Mouse (Mus musculus) forebrain, embryonic 11.5 days (tissue): ENCODE results near the gene Snx5. TPM values are rescaled to one million over a fixed set of nuclear protein-coding genes. Genes with fewer than 3 reads are reported as not detected.

Experiments
- ATAC-seq: fragments of 200-750 bp; cut with Nextera tagmentation; replicated peaks from 2 replicates; pipeline ENCODE4 v1.8.0; 2017; ENCODE audit warnings: moderate TSS enrichment; ENCODE audit not compliant: low FRiP score
- DNase-seq: peaks from one replicate; pipeline ENCODE4 v3.0.0-alpha.2; 2017; ENCODE audit warnings: low spot score
- H3K27ac ChIP-seq: fragments of 300-500 bp; sonication (generic); 2 replicates; pipeline ENCODE4 v1.5.1; 2014; ENCODE audit warnings: low read depth, low read length
- H3K27me3 ChIP-seq: fragments of 300-500 bp; sonication (generic); 2 replicates; pipeline ENCODE4 v1.6.1; 2014; ENCODE audit warnings: mild to moderate bottlenecking, low read length, mixed read lengths; ENCODE audit not compliant: control insufficient read depth, insufficient read depth
- H3K36me3 ChIP-seq: fragments of 300-500 bp; sonication (generic); 2 replicates; pipeline ENCODE4 v1.6.1; 2014; ENCODE audit warnings: mild to moderate bottlenecking, low read length, moderate library complexity, mixed read lengths; ENCODE audit not compliant: control insufficient read depth, insufficient read depth
- H3K4me1 ChIP-seq: fragments of 300-500 bp; sonication (generic); replicated peaks from 2 replicates; pipeline ENCODE4 v1.6.1; 2014; ENCODE audit warnings: low read length, mixed read lengths; ENCODE audit not compliant: control insufficient read depth, insufficient read depth
- H3K4me2 ChIP-seq: fragments of 300-500 bp; sonication (generic); 2 replicates; pipeline ENCODE4 v1.6.1; 2014; ENCODE audit warnings: low read depth, mild to moderate bottlenecking, low read length, moderate library complexity, mixed read lengths; ENCODE audit not compliant: severe bottlenecking
- H3K4me3 ChIP-seq: fragments of 300-500 bp; sonication (generic); 2 replicates; pipeline ENCODE4 v1.5.1; 2014; ENCODE audit warnings: low read depth, low read length
- H3K9ac ChIP-seq: fragments of 300-500 bp; sonication (generic); 2 replicates; pipeline ENCODE4 v1.6.1; 2014; ENCODE audit warnings: low read length
- H3K9me3 ChIP-seq: fragments of 300-500 bp; sonication (generic); 2 replicates; pipeline ENCODE4 v1.6.1; 2016; ENCODE audit warnings: low read length, mixed read lengths; ENCODE audit not compliant: control insufficient read depth
- WGBS: fragments of 180-500 bp; shearing (Covaris S2); extraction: QIAGEN DNeasy Blood & Tissue Kit; methylation state at CpG from one replicate; pipeline ENCODE4 v1.1.7; 2014; 5-methylcytosine and 5-hydroxymethylcytosine counted together
- polyA plus RNA-seq: library from polyadenylated mRNA; unstranded; fragments of >200 nt; fragmentation: Nextera tagmentation; extraction: Ambion mirVana; gene quantifications from 2 replicates; pipeline ENCODE4 v1.2.1, GENCODE M21; 2014

Snx5 gene
- polyA plus RNA-seq, 1 experiment from 2014 or later: 129 TPM

- Histone ChIP-seq H3K27ac (no peak overlapping the region), H3K4me1 (no peaks in the 10 kb centered on the region), H3K9me3 (no peaks in the 10 kb centered on the region), H3K4me3 (no peak overlapping the region), H3K27me3 (no peaks in the 10 kb centered on the region), H3K36me3 (no peaks in the 10 kb centered on the region), H3K4me2 (no peak overlapping the region), H3K9ac (no peak overlapping the region)
- ATAC-seq: no peak
- WGBS: 85% methylated on average over 12 of the region's 12 CpGs
- DNase-seq: no peak
Measured at GRCm38 (mm10) chr2:144228521-144229346, 42.0 kb downstream of the Snx5 start.

GRCm38 (mm10) chr2:144226906-144227586 lies 43.7 kb downstream of the Snx5 start:
- no peak for ATAC-seq
- DNase-seq: no peak
- 91% methylated on average over 12 of the region's 12 CpGs for WGBS

GRCm38 (mm10) chr2:144224351-144224750 lies 46.4 kb downstream of the Snx5 start:
- Histone ChIP-seq H3K27ac (no peak overlapping the region), H3K36me3 (no peaks in the 10 kb centered on the region), H3K9me3 (no peaks in the 10 kb centered on the region), H3K4me2 (no peak overlapping the region), H3K4me1 (no peaks in the 10 kb centered on the region), H3K9ac (no peak overlapping the region), H3K4me3 (no peak overlapping the region), H3K27me3 (no peaks in the 10 kb centered on the region)
- WGBS: 67% methylated on average over 12 of the region's 12 CpGs
- no peak for DNase-seq
- ATAC-seq: no peak

More at GRCm38 (mm10) chr2:144226906-144227586, 43.7 kb downstream of the Snx5 start:
- Histone ChIP-seq H3K4me3 (no peak overlapping the region), H3K9me3 (no peaks in the 10 kb centered on the region), H3K4me1 (no peaks in the 10 kb centered on the region), H3K4me2 (no peak overlapping the region), H3K27me3 (no peaks in the 10 kb centered on the region), H3K36me3 (no peaks in the 10 kb centered on the region), H3K9ac (no peak overlapping the region), H3K27ac (no peak overlapping the region)

GRCm38 (mm10) chr2:144215601-144216000 lies 55.1 kb downstream of the Snx5 start:
- peak overlapping the region; percentile 13; the same call in 1 of the 2 replicates for H3K4me2 ChIP-seq
- 16% methylated on average over 9 of the region's 9 CpGs for WGBS
- no peaks in the 10 kb centered on the region for H3K36me3 ChIP-seq
- H3K9me3 ChIP-seq: no peaks in the 10 kb centered on the region
- H3K27ac ChIP-seq: no peak overlapping the region
- peaks cover 6% of the 10 kb centered on the region; the same call in 1 of the 2 replicates for H3K4me1 ChIP-seq
- no peaks in the 10 kb centered on the region for H3K27me3 ChIP-seq
- peak overlapping the region; percentile 51 for H3K9ac ChIP-seq
- DNase-seq: no peak
- ATAC-seq: 0 out of 2 replicates have a peak, but pooled peaks have one; percentile 37
- H3K4me3 ChIP-seq: no peak overlapping the region

GRCm38 (mm10) chr2:144215195-144215594 lies 55.5 kb downstream of the Snx5 start:
- Histone ChIP-seq H3K27me3 (no peaks in the 10 kb centered on the region), H3K4me3 (no peak overlapping the region), H3K9me3 (no peaks in the 10 kb centered on the region), H3K4me2 (peak overlapping the region; percentile 13; the same call in 1 of the 2 replicates), H3K27ac (no peak overlapping the region), H3K36me3 (no peaks in the 10 kb centered on the region), H3K4me1 (peaks cover 6% of the 10 kb centered on the region; the same call in 1 of the 2 replicates), H3K9ac (peak overlapping the region; percentile 51)
- DNase-seq (peak; percentile 56), ATAC-seq (peak; percentile 8; the same call in 1 of the 2 replicates)
- WGBS: 5% methylated on average over 7 of the region's 7 CpGs

- Histone ChIP-seq H3K36me3 (no peaks in the 10 kb centered on the region), H3K9me3 (no peaks in the 10 kb centered on the region), H3K4me3 (no peak overlapping the region), H3K4me2 (no peak overlapping the region), H3K9ac (peak overlapping the region; percentile 51; the same call in 1 of the 2 replicates), H3K27ac (no peak overlapping the region), H3K27me3 (no peaks in the 10 kb centered on the region), H3K4me1 (peaks cover 6% of the 10 kb centered on the region; the same call in 1 of the 2 replicates)
- 55% methylated on average over 9 of the region's 9 CpGs for WGBS
- DNase-seq (peak; percentile 62), ATAC-seq (peak; percentile 37)
Measured at GRCm38 (mm10) chr2:144214508-144215185, 56.1 kb downstream of the Snx5 start.

GRCm38 (mm10) chr2:144213803-144214202 lies 56.9 kb downstream of the Snx5 start:
- Histone ChIP-seq H3K9me3 (no peaks in the 10 kb centered on the region), H3K27ac (no peak overlapping the region), H3K36me3 (no peaks in the 10 kb centered on the region), H3K4me1 (peaks cover 6% of the 10 kb centered on the region; the same call in 1 of the 2 replicates), H3K4me2 (no peak overlapping the region), H3K4me3 (no peak overlapping the region), H3K9ac (no peak overlapping the region), H3K27me3 (no peaks in the 10 kb centered on the region)
- 87% methylated on average over 6 of the region's 6 CpGs for WGBS
- no peak for DNase-seq
- ATAC-seq: no peak

- 88% methylated on average over 3 of the region's 3 CpGs for WGBS
- Histone ChIP-seq H3K4me1 (no peaks in the 10 kb centered on the region), H3K9ac (no peak overlapping the region), H3K4me2 (no peak overlapping the region), H3K27ac (no peak overlapping the region), H3K27me3 (no peaks in the 10 kb centered on the region), H3K36me3 (no peaks in the 10 kb centered on the region), H3K4me3 (no peak overlapping the region), H3K9me3 (no peaks in the 10 kb centered on the region)
- ATAC-seq: no peak
- DNase-seq: no peak
Measured at GRCm38 (mm10) chr2:144209425-144209824, 61.3 kb downstream of the Snx5 start.
